Mouse (Mus musculus) thymus, adult 2 months (tissue): ENCODE data around the gene Acvr1b.

Experiments used
- CTCF ChIP-seq: fragments of 200-500 bp; IDR thresholded peaks from 2 replicates; pipeline ENCODE4 v1.5.1; 2012; ENCODE audit warnings: mild to moderate bottlenecking, control low read depth, low read length, moderate library complexity, borderline replicate concordance; ENCODE audit not compliant: control insufficient read depth, poor library complexity, insufficient read depth; ENCODE audit errors: extremely low read depth
- POLR2A ChIP-seq: fragments of 200-500 bp; IDR thresholded peaks from 2 replicates; pipeline ENCODE4 v1.6.1; 2012; ENCODE audit warnings: mild to moderate bottlenecking, low read length, control low read depth, moderate library complexity; ENCODE audit not compliant: control insufficient read depth, poor library complexity, insufficient read depth; ENCODE audit errors: extremely low read depth

- TF ChIP-seq POLR2A: no peak
- TF ChIP-seq CTCF: no peak
These were observed 8.8 kb downstream of the Acvr1b start for GRCm38 (mm10) chr15:101182676-101183075.
